ENCODE assay signal across 18 mouse cellular contexts in the genomic region with DNA sequence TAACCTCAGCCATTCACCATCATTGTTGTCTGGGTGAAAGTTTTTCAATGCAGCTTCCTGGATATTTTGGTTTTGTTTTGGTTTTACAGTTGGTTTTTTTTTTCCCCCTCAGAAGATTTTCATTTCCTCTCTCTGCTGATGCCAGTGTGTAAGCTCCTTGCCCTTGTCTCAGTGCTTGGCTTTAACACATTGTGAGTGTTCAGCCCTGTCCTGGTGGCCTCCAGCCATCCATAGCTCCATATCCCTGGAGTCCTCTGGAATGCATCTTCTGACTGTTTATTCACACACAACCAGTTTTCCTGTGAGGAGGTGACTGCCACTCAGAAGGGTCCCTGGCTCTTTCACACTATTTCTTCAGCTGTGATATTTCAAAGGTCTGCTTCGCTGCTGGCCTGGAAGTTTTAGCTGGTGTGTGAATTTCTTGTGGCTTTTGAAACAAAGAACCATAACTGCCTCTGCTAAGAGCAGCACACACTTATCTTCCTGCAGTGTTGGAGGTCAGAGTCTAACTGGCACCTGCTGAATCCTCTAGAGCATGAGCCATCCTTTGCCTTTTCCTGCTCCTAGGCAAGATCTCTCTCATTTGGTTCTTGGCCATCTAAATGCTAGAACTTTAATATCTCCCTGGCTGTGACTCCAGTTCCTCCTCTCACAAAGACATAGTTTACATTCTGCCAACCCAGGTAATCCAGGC.
"Had no signal": no experiment of that assay in that cellular context is flagged by ENCODE, and none has a peak within 500 bp of the region (broad histone marks: within the 10 kb centered on the region; RNA-seq: fewer than 3 reads in every experiment).

No protein-coding gene starts in this region.

- H3K4me1 ChIP-seq: limb, embryonic 10.5 days; liver, embryonic 12.5 days; midbrain, embryonic 12.5 days; neural tube, embryonic 13.5 days; stomach, embryonic 15.5 days had no signal

- H3K4me3 ChIP-seq: layer of hippocampus, adult 2 months; left cerebral cortex, adult 2 months; limb, embryonic 10.5 days; liver, embryonic 12.5 days; midbrain, embryonic 12.5 days; neural tube, embryonic 13.5 days; stomach, embryonic 15.5 days had no signal

- H3K27ac ChIP-seq: layer of hippocampus, adult 2 months; left cerebral cortex, adult 2 months; limb, embryonic 10.5 days; liver, embryonic 12.5 days; macrophage; midbrain, embryonic 12.5 days; neural tube, embryonic 13.5 days; stomach, embryonic 15.5 days had no signal

- H3K9me3 ChIP-seq: limb, embryonic 10.5 days; liver, embryonic 12.5 days; neural tube, embryonic 13.5 days; stomach, embryonic 15.5 days had no signal

- ATAC-seq: liver, embryonic 12.5 days; midbrain, embryonic 16.5 days had no signal

- DNase-seq: kidney, adult 11 months; kidney, postnatal 10 days; kidney, postnatal 4 days; lung, embryonic 14.5 days; lung, postnatal 10 days; retina, postnatal 1 day; right cerebral cortex, postnatal 4 days; thymus, adult 2 months; thymus, postnatal 25 days had no signal

- H3K36me3 ChIP-seq: limb, embryonic 10.5 days; liver, embryonic 12.5 days; midbrain, embryonic 12.5 days; neural tube, embryonic 13.5 days; stomach, embryonic 15.5 days had no signal

- H3K4me2 ChIP-seq: liver, embryonic 12.5 days; lung, embryonic 14.5 days; midbrain, embryonic 12.5 days; neural tube, embryonic 13.5 days; stomach, embryonic 15.5 days had no signal

- H3K9ac ChIP-seq: liver, embryonic 12.5 days; lung, embryonic 14.5 days; midbrain, embryonic 12.5 days; neural tube, embryonic 13.5 days; stomach, embryonic 15.5 days had no signal

- H3K27me3 ChIP-seq: liver, embryonic 12.5 days; midbrain, embryonic 12.5 days; neural tube, embryonic 13.5 days; stomach, embryonic 15.5 days had no signal
